Mouse (Mus musculus) hindlimb bud, embryonic 11.5 days (tissue): Measurements from ENCODE around the gene Ppox.
"Not testable (repeated sequence)": the region's sequence is repeated elsewhere in the genome, so short reads cannot be mapped to it uniquely, and the experiment has no call there.

ENCODE experiments used
- DNase-seq: peaks from one replicate; pipeline ENCODE4 v3.0.0-alpha.2; 2012; ENCODE audit warnings: low read depth, low spot score; ENCODE audit errors: extremely low spot score

The Ppox gene

GRCm38 (mm10) chr1:171246709-171247452 is 34.1 kb downstream of the Ppox start:
- DNase-seq: peak; percentile 92

GRCm38 (mm10) chr1:171245353-171245752 is 35.6 kb downstream of the Ppox start:
- DNase-seq: no peak

GRCm38 (mm10) chr1:171241952-171242351 is 39.0 kb downstream of the Ppox start:
- not testable (repeated sequence) for DNase-seq

- DNase-seq: no peak
Measured at GRCm38 (mm10) chr1:171240911-171241310, 40.1 kb downstream of the Ppox start.

GRCm38 (mm10) chr1:171239992-171240744 is 40.8 kb downstream of the Ppox start:
- no peak for DNase-seq

GRCm38 (mm10) chr1:171238463-171238862 is 42.5 kb downstream of the Ppox start:
- DNase-seq: no peak

- DNase-seq: no peak
Measured at GRCm38 (mm10) chr1:171237438-171237837, 43.5 kb downstream of the Ppox start.

GRCm38 (mm10) chr1:171235791-171236190 is 45.2 kb downstream of the Ppox start:
- no peak for DNase-seq

GRCm38 (mm10) chr1:171234538-171234937 is 46.4 kb downstream of the Ppox start:
- DNase-seq: no peak

- DNase-seq: no peak
Measured at GRCm38 (mm10) chr1:171234126-171234525, 46.9 kb downstream of the Ppox start, which contains the start of gene Fcer1g. TSS of gene Fcer1g (minus strand) at chr1:171234365.

GRCm38 (mm10) chr1:171232800-171233730 is 47.9 kb downstream of the Ppox start:
- DNase-seq: no peak

- DNase-seq: no peak
Measured at GRCm38 (mm10) chr1:171232348-171232747, 48.6 kb downstream of the Ppox start.

GRCm38 (mm10) chr1:171231844-171232243 is 49.1 kb downstream of the Ppox start:
- DNase-seq: no peak

- peak; percentile 53 for DNase-seq
Measured at GRCm38 (mm10) chr1:171230215-171230614, 50.8 kb downstream of the Ppox start.

GRCm38 (mm10) chr1:171229750-171230149 is 51.2 kb downstream of the Ppox start:
- no peak for DNase-seq

GRCm38 (mm10) chr1:171227879-171228278 is 53.1 kb downstream of the Ppox start:
- no peak for DNase-seq

GRCm38 (mm10) chr1:171226780-171227179 is 54.2 kb downstream of the Ppox start:
- DNase-seq: no peak
